ENCODE assay signal across 8 mouse cellular contexts in the genomic region with DNA sequence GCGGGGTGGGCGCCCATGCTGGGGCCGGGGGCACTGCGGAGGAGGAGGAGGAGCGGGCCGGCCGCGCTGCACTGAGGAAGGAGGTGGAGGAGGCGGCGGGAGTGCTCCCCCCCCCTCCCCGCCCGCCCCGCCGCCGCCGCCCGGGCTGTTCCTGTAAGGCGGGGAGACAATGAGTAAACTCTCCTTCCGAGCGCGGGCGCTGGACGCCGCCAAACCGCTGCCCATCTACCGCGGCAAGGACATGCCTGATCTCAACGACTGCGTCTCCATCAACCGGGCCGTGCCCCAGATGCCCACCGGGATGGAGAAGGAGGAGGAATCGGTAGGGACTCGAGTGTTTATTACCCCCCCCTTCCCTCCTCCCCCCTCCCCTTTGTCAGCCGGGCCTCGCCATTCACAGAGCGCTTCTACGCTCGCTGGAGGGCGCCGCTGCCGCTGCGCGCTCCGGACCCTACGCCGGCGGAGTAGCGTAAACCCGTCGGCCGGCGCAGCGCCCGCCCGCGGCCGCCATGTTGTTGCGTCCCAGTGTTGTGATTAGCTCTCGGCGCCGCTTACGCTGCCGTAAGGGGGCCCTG. TPM values are rescaled to one million over a fixed set of nuclear protein-coding genes. Genes with fewer than 3 reads are reported as not detected.
DNase-seq lines count a peak whose midpoint lies in the region; ATAC-seq lines count a peak whose summit lies in the region.

No protein-coding gene starts in this region.

- no peaks in the 10 kb centered on the region for H3K9me3 ChIP-seq in hindbrain, embryonic 14.5 days (ENCODE audit: control insufficient read depth, low read length)

- ATAC-seq in hindbrain, embryonic 14.5 days (ENCODE audit: low FRiP score): peak; percentile 91

- H3K4me2 ChIP-seq in hindbrain, embryonic 14.5 days (replicated peaks): peak overlapping the region; percentile 81

- peak overlapping the region; percentile 98 for H3K4me3 ChIP-seq in hindbrain, embryonic 14.5 days (replicated peaks; ENCODE audit: low read length)

- H3K4me1 ChIP-seq in hindbrain, embryonic 14.5 days (replicated peaks; ENCODE audit: control insufficient read depth, insufficient read depth, low read length): peaks cover 13% of the 10 kb centered on the region; the same call in 1 of the 2 replicates

- under 1% methylated on average over 47 of the region's 64 CpGs for WGBS in hindbrain, embryonic 14.5 days

- H3K9ac ChIP-seq in hindbrain, embryonic 14.5 days: peak overlapping the region; percentile 98

- peak overlapping the region; percentile 100 for H3K27ac ChIP-seq in hindbrain, embryonic 14.5 days

- H3K27me3 ChIP-seq in hindbrain, embryonic 14.5 days (ENCODE audit: control insufficient read depth, insufficient read depth, low read length): no peaks in the 10 kb centered on the region

- H3K36me3 ChIP-seq in hindbrain, embryonic 14.5 days (replicated peaks; ENCODE audit: control insufficient read depth, insufficient read depth): no peaks in the 10 kb centered on the region

- DNase-seq in T-cell, adult 2 months (ENCODE audit: low spot score): peak; percentile 93
- peak; percentile 95 to 97 for DNase-seq in cerebellum, postnatal 25 days
- peak; percentile 93 for DNase-seq in frontal cortex, postnatal 25 days (ENCODE audit: low spot score in 2 of 2)
- peak; percentile 98 for DNase-seq in hindbrain, embryonic 14.5 days (ENCODE audit: low spot score)
- DNase-seq in layer of hippocampus, postnatal 36 days: peak; percentile 95
- DNase-seq in lung, postnatal 36 days: peak; percentile 95
- DNase-seq in right cerebral cortex, adult 18-20 months: peak; percentile 95
- DNase-seq in urinary bladder, postnatal 10 days (ENCODE audit: low spot score): peak; percentile 74

RNA-seq across cellular contexts. Expression of a gene that starts 0.4 kb away (rescaled TPM):
- 16.7 and 17.5 TPM in 2 replicates for polyA plus RNA-seq in hindbrain, embryonic 14.5 days (2014; fragmentation: Nextera tagmentation; extraction: Ambion mirVana)
- 10 to 100 TPM; 51.8 to 53.9 TPM for total RNA-seq in layer of hippocampus, postnatal 36 days (2021)

Comparison
In these comparisons a context has a peak if more than half of its experiments do, and no peak if none do; other contexts are left out.
1. Peak in every context shown above with its lines: DNase-seq, ATAC-seq, H3K4me3 ChIP-seq and H3K27ac ChIP-seq.